Mouse (Mus musculus): ENCODE results near the gene Mapk9.

Mapk9 gene

GRCm38 (mm10) chr11:49840666-49841065 is 5.9 kb upstream of the Mapk9 start:
- no peak for DNase-seq (ENCODE audit: low spot score)

GRCm38 (mm10) chr11:49841886-49842285 is 4.7 kb upstream of the Mapk9 start:
- no peak for DNase-seq (ENCODE audit: low spot score)

GRCm38 (mm10) chr11:49842718-49843117 is 3.8 kb upstream of the Mapk9 start:
- DNase-seq (ENCODE audit: low spot score) = no peak

- DNase-seq (ENCODE audit: low spot score) = no peak
These were observed 2.2 kb upstream of the Mapk9 start for GRCm38 (mm10) chr11:49844311-49844710.

GRCm38 (mm10) chr11:49844969-49845368 is 1.6 kb upstream of the Mapk9 start:
- DNase-seq (ENCODE audit: low spot score) = peak; percentile 77

GRCm38 (mm10) chr11:49845958-49846357 is 593 bp upstream of the Mapk9 start:
- no peak for DNase-seq (ENCODE audit: low spot score)

GRCm38 (mm10) chr11:49847071-49847810 is 690 bp downstream of the Mapk9 start:
- peak; percentile 66 for DNase-seq (ENCODE audit: low spot score)

GRCm38 (mm10) chr11:49847811-49848078 is 1.2 kb downstream of the Mapk9 start:
- no peak for DNase-seq (ENCODE audit: low spot score)

GRCm38 (mm10) chr11:49848080-49848815 is 1.7 kb downstream of the Mapk9 start:
- no peak for DNase-seq (ENCODE audit: low spot score)

- DNase-seq (ENCODE audit: low spot score) = no peak
These were observed 3.8 kb downstream of the Mapk9 start for GRCm38 (mm10) chr11:49850331-49850730.

GRCm38 (mm10) chr11:49855144-49855543 is 8.6 kb downstream of the Mapk9 start:
- no peak for DNase-seq (ENCODE audit: low spot score)

GRCm38 (mm10) chr11:49861139-49861538 is 14.6 kb downstream of the Mapk9 start:
- no peak for DNase-seq (ENCODE audit: low spot score)

- no peak for DNase-seq (ENCODE audit: low spot score)
These were observed 17.4 kb downstream of the Mapk9 start for GRCm38 (mm10) chr11:49863926-49864325.

GRCm38 (mm10) chr11:49867320-49867719 is 20.8 kb downstream of the Mapk9 start:
- no peak for DNase-seq (ENCODE audit: low spot score)

GRCm38 (mm10) chr11:49869762-49870161 is 23.2 kb downstream of the Mapk9 start:
- DNase-seq (ENCODE audit: low spot score) = peak; percentile 77

GRCm38 (mm10) chr11:49871914-49872313 is 25.4 kb downstream of the Mapk9 start:
- peak; percentile 80 for DNase-seq (ENCODE audit: low spot score)

- no peak for DNase-seq (ENCODE audit: low spot score)
These were observed 26.2 kb downstream of the Mapk9 start for GRCm38 (mm10) chr11:49872779-49873178.

GRCm38 (mm10) chr11:49876948-49877817 is 30.6 kb downstream of the Mapk9 start:
- no peak for DNase-seq (ENCODE audit: low spot score)

- DNase-seq (ENCODE audit: low spot score) = no peak
These were observed 33.5 kb downstream of the Mapk9 start for GRCm38 (mm10) chr11:49879950-49880642.

GRCm38 (mm10) chr11:49883394-49883793 is 36.8 kb downstream of the Mapk9 start:
- no peak for DNase-seq (ENCODE audit: low spot score)

GRCm38 (mm10) chr11:49888469-49888868 is 41.9 kb downstream of the Mapk9 start:
- DNase-seq (ENCODE audit: low spot score) = no peak

GRCm38 (mm10) chr11:49891993-49892392 is 45.4 kb downstream of the Mapk9 start:
- DNase-seq (ENCODE audit: low spot score) = no peak

Data from embryo, embryonic 10.5 days (tissue).